Mouse (Mus musculus): ENCODE data around the gene Armh1.

Gene Armh1

DNA sequence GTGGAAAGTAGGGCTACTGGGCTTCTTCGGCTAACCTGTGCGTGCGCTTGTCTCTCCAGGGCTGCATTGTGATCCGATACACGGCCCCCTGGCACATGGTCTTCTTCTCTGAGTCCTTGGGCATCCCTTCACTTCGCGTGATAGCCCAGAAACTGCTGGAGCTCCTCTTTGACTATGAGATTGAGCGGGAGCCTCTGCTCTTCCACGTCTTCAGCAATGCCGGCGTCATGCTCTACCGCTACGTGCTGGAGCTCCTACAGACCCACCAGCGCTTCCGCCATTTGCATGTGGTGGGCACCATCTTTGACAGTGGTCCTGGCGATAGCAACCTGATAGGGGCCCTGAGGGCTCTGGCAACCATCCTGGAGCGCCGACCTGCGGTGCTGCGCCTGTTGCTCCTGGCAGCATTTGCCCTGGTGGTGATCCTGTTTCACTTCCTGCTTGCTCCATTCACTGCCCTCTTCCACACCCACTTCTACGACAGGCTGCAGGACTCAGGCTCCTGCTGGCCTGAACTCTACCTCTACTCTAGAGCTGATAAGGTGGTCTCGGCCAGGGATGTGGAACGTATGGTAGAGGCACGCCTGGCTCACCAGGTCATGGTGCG lies 16.0 kb upstream of the Armh1 start:
- WGBS: 87% methylated on average over 25 of the region's 25 CpGs

DNA sequence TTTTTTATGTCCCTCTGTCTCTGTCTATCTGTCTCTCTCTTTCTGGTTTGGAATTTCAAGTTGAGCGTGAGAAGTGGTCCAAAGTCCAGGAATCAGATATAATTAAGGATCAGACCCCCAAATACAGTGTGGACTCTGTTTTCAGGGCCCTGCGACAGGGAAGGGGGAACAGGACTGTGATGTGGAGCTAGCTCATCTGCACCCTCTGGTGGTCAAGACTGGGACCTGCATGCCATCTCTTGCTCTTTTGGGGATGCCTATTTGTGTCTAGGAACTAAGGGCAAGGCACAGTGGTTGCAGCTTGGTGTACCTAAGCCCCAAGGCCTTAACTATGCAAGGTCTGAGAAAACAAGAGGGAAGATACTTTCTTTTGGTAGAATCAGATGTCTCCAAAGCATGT lies 15.4 kb upstream of the Armh1 start:
- 8% methylated on average over 2 of the region's 2 CpGs for WGBS

DNA sequence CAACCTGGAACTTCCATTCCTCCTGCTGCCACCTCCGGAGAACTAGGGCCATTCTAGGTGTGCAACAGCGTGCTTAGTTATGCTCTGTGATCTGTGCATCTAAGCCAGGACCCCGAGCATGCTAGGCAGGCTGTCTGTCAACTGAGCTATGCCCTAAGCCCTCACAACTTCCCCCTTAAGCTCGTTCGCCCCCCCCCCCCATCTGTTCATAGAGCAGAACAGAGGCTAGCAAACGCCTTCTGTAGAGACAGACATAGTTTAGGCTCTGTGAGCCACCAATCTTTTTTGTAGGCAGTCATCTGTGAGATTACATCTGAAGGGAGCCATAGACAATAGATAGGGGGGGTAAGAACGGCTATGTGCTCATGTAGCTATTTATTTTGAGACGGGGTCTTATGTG lies 11.1 kb upstream of the Armh1 start:
- WGBS: 62% methylated on average over 8 of the region's 8 CpGs

DNA sequence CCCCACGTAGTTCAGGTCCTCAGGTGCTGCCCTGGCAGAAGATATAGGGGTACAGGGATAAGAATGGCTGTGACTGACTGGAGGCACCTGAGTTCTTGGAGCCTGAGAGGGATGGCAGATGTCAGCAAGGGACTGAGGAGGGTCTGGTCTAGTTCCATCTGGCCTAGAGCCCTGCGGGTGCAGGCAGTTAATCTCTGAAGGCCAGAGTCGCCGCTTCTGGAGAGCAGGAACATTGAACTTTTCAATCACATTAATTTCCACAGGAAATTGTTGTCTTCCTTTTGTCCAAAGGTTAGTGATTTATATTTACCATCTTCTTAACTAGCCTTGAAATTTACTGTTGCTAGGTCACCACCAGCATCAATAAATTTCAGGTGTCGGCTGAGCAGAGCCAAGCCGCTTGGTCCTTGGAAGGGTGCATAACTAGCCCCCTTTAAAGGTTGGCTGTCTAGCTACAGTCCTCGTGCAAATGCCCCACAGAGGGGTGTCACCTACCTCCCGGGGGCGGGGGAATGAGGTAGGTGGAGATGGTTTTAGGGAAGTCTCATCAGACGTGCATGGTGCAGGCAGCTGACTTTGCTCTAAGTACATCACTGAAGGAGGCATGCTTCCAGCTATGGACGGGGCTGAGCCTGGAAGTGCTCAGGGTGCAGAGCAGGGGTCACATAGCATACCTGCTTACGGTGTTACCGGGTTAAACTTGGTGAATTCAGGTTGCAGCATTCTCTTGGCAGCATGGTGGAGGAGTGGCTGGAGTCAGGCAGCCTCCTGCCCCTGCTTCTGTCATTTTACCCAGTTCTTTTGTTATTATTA lies 10.4 kb upstream of the Armh1 start:
- 82% methylated on average over 13 of the region's 13 CpGs for WGBS

DNA sequence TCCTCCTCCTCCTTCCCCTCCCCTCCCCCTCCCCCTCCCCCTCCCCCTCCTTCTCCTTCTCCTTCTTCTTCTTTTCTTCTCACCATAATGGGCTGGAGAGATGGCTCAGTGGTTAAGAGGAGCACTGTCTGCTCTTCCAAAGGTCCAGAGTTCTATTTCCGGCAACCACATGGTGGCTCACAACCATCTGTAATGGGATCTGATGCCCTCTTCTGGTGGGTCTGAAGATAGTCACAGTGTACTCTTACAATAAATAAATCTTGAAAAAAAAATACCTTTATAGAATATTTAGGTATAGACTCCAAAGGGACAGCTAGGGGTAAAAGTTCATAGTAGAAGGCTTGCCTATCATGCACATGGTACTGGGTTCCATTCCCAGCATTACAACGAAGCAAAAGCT lies 9.3 kb upstream of the Armh1 start:
- 90% methylated on average over 2 of the region's 2 CpGs for WGBS

DNA sequence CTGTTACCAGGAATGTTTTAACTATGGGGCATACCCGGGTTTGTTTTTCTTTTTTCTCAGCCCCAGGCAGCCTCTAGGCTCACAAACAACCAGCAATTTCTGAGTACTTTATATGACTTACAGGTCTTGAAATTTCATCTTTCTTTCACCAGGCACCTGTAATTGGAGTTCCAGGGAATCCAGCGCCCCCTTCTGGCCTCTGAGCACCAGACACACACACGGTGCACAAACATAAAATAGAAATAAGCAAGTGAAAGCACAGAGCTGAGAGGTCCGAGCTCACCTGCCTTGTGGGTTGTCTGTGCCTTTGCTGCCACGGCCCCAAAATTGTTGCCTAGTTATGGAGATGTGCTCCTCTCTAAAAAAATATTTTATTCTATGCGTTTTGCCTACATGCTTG lies 8.0 kb upstream of the Armh1 start:
- 76% methylated on average over 6 of the region's 6 CpGs for WGBS

DNA sequence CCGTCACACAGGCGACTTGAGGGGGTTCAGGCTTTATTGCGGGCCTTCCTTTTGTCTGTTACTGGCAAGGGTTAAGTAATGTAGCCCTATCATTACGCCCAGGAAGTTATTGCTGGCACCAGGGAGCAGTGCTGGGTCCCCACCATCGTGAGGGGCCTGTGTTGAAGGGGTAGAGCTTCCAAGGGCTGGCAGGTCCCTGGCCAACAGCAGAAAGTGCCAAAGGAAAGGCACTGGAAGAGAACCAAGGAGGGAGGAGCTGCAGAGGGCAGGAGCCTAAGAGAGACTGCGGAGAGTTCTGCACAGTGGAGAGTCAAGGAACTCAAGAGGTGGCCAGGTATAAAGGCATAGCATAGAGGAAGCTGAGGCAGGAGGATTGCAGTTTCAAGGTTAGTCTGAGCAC lies 2.7 kb upstream of the Armh1 start:
- 64% methylated on average over 6 of the region's 6 CpGs for WGBS

DNA sequence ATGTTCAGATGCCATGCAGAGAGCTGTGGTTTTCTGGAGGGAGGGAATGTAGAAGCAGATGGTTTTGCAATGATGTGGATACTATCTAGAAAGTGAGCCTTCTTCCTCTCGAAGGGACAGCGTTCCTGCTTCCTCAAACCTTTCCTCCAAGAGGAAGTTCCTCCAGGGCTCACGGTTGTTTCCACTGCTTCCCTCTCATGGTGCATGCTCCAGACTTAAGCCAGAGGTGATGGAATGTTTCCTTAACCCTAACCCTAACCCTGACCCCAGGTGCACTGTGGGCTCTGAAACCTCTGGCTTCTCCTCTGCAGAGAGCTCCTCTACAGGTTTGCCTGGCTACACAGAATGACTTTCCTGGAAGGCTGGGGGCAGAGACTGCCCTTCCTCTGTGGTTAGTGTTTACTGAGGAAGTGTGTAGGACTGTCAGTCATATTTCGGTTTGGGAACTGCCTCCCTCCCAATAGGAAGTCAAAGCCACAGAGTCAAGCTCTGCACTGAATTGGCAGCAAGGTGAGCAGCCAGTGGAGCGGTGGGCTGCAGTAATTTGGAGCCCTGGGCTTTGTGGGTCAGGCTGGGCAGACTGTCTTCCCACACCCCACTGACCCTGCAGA lies 2.2 kb upstream of the Armh1 start:
- WGBS: 66% methylated on average over 5 of the region's 5 CpGs

DNA sequence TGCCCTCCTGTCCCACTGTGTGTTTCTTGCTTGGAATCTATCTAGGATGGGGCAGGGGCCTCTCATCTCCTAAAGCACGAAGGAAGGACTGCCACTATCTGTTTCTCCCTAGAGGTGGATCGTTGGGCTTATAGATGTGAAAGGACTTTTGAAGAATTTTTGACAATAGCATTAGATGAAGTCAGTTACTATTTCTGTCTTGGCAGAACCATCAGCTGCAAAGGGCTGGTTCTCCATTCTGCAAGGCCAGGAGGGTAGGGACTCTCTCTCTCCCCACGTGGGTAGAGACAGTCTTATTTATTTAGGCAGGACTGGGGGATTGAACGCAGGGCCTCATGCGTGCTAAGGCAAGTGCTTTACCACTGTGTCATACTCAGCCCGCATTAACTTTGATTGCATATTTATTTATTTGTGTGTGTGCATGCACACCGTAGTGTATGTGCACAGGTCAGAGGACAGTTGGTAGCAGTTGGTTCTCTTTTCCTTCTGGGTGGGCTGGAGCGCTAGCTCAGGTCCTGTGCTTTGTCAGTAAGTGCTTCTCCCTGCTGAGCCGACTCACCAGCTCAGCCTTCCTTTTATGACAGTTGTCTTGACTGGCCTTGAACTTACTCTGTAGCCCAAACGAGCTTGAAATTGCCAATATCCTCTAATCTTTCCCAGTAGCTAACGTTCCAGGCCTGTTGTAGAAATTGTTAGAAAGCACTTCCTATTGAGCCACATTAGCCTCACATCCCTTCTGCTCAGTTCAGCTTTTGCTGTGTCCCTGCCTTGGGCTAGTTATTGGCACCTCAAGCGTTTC lies 1.5 kb upstream of the Armh1 start:
- WGBS: 79% methylated on average over 12 of the region's 12 CpGs

DNA sequence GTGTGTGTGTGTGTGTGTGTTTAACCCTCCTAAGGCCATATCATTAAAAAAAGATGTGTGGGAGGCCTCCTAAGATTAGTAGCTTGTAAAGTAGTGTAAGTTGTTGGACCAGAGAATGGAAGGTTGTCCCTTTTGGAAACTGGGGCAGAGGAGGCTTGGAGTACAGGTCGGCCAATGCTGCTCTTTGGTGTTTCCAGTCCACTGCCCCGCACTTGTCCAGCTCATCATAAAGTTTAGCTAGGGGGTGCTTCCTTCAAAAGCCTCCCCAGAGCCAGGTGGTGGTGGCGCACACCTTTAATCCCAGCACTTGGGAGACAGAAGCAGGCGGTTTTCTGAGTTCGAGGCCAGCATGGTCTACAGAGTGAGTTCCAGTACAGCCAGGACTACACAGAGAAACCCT lies 830 bp upstream of the Armh1 start:
- WGBS: 95% methylated on average over 5 of the region's 5 CpGs

DNA sequence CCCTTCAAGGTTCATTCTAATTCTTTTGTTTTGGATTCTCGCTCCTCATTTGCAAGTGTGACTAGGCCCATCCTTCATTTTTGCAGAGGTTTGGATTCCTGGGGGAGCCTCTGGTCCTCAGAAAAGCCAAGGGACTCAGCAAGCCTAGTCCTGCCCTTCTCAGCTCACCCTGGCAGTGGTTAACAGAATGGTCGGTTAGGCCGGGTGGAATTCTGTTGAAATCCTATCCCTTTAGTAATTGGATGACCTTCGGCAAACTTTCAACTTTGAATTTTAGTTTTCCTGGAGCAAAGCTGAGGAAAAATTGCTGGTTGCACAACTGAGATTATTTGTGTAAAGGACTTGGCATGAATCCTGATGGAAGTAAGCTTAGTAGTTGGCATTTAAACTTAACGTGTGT lies 426 bp upstream of the Armh1 start:
- 51% methylated on average over 5 of the region's 5 CpGs for WGBS

DNA sequence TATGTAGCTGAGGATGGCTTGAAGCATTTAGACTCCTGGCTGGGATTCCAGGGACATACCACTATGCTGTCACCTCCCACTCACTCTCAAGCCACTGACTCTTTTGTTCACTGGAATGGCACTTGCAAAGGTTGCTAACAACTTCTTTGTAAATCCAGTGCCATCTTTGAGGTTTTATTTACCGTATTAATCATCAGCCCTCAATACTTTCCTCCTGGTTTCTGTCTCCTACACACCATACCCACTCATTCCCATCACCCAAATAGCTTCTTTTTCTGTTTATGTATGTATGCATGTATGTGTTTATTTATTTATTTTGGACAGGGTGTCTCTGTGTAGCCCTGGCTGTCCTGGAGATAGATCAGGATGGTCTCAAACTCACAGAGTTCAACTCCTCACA lies 943 bp downstream of the Armh1 start:
- 77% methylated on average over 1 of the region's 1 CpGs for WGBS

DNA sequence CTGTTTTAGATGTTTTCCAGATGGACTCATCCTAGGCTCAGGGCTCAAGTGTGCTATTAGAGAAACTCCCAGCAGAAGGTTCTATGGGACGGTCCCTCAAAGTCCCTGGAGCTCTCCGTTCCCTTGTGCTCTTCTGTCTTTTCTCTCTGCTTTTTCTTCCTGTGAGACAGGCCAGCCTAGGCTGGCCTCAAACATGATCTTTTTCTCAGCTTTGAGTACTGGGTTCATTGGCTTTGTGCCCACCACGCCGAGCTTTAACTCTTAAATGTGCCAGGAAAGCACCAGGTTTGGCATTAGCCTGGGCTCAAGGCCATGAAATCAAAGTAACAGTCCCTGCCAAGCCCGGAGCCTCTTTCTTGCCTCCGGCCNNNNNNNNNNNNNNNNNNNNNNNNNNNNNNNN lies 11.1 kb downstream of the Armh1 start:
- 64% methylated on average over 6 of the region's 6 CpGs for WGBS

DNA sequence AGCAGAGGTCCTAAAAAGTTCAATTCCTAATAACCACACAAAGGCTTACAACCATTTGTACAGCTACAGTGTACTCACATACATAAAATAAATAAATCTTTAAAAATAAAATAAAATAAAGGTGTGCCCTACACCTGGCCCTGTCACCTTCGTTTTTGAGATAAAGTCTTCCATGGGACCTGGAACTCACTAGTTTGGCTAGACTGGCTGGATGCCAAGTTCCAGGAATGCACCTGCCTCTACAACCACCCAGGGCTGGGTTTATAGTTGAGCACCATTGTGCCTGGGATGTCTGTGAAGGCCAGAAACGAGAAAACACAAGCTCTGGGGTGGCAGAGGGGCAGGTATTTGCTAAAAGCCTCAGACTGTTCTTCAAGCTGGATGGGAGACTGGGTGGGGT lies 12.8 kb downstream of the Armh1 start:
- WGBS: 56% methylated on average over 2 of the region's 2 CpGs

DNA sequence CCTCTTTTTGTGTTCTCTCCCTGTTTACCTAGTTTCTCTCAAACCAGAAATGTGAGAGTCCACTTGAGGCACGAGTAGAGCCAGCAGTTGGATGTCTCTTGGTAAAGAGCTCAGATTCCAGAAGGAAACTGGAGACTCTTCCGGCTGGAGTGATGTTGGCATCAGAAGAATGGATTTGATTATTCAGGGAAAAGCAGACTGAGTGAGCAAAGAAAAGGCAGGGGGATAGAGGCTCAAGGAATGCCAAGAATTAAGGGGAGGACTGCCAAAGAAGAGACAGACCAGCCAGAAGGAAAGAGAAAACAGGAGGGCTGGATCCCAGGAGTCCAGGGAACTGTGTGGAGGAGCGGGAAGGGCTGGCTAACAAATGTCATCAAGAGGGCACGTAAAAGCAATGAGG lies 16.1 kb downstream of the Armh1 start:
- WGBS: 36% methylated on average over 4 of the region's 4 CpGs

DNA sequence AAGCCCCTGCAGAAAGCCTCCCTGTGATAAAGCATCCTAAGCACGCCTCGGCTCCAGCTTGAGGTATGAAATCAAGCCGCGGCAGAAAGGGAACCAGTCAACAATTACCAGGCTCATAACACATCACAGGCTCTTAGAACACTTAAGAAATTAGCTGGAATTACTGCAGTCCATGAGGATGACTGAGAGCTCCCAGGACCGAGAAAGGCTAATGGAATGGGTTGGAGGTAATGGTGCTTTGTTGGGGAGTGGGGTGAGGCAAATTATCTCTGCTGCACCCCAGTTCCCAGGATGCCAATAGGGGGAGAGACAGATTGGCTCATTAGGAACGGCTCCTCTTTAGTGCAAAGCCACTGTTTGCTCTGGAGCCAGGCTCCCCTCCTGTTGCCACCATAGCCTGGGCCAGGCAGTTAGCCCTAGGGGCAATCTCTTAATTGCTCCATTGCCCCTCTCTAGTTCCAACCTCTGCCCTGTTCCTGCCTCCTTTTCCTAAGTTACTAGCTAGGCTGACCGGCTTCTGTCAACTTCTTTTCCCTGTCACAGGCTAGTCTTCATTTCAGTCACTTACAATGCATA lies 17.7 kb downstream of the Armh1 start:
- WGBS: 78% methylated on average over 7 of the region's 7 CpGs

DNA sequence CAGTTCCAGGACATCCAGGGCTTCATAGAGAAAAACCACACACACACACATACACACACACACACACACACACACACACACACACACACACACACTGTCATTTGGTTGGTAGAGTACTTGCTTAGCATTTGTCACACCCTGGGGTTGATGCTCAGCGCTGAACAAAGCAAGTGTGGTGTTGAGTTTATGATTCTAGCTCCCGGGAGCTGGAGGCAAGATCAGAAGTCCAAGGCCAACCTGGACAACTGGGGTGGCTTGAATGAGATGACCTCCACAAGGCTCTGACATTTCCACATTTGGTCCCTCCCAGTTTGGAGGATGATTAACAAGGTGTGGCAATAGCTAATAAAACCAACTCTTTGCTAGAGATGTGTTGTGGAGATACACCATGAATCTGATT lies 20.7 kb downstream of the Armh1 start:
- 92% methylated on average over 2 of the region's 2 CpGs for WGBS

DNA sequence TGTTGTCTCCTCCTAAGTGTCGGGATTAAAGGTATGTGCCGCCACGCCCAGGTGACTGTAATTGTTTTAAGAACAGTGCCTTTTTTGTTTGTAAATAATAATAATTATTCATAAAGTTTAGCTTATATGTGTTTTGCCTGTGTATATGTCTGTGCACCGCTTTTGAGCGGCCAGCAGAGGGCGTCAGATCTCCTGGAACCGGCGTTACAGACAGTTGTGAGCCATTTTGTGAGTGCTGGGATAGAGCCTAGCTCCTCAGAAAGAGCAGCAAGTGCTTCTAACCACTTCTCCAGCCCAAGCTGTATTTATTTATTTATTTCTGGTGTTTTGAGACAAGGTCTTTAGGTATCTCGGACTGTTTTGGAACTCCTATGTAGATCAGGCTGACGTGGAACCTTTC lies 21.6 kb downstream of the Armh1 start:
- 59% methylated on average over 10 of the region's 10 CpGs for WGBS

DNA sequence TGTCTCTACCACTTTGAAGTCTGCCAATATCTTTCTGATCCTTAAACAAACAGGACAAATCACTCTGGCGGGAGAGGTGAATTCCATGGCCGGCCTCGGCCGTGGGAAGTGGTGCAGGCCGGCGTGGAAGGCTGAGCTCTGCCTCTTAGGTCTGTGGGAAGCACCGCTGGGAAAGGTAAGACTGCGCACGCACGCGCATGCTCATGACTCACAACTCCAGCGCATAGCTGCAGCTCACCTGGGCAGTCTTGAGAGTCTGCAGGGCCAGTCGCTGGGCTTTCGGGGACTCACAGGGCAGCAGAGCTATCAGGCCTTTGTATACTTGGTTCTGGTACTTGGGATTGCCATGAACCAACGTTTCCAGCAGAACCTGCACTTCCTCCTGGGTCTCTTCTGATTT lies 22.3 kb downstream of the Armh1 start:
- WGBS: 84% methylated on average over 15 of the region's 15 CpGs

DNA sequence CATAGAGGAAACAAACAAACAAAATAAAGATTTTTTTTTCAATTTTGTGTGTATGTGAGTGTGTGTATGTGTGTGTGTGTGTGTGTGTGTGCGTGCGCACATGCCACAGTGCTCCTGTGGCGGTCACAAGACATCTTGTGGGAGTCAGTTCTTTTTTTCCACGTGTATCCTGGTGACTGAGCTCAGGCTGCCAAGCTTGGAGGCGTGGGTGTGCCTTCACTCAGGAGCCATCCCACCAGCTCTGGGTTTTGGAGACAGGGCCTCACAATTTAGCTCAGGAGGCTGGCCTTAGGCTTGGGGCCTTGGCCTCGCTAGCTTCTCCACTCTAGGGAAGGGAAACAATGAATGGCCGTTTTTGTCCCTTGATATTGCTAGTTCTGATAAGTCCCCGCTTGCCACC lies 27.8 kb downstream of the Armh1 start:
- 63% methylated on average over 8 of the region's 8 CpGs for WGBS

DNA sequence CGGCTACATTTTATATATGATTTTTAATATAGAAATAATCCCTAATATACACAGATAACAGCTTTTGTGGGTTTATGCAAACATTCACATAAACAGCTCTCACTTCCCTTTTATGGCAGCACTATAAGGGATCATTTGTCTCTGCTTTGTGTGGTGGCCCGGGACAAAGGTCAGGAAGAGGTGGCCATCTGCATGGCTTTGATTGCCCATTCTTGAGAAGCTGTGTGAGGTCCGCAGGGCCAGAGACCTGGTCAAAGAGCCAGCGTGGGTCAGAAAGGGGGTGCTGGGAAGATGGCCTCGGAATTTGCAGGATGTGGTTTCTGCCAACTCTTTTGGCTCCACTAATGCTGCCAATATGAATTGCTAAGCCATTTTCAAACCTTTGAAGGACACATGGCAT lies 28.9 kb downstream of the Armh1 start:
- WGBS: 70% methylated on average over 5 of the region's 5 CpGs

DNA sequence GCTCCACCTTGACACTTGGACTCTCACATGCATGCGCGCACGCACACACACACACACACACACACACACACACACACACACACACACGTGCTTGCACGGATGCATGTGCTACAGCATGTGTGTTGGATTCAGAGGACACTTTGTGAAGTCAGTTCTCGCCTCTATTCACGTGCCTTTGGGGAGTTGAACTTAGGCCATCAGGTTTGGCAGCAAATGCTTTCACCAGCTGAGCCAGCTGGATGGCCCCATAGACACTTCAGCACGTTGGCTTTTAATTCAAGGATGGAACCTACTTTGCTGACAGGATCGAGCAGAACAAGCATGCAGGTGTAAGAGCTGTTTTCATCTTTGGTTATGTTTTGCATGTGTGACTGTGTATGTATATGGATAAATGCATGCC lies 30.1 kb downstream of the Armh1 start:
- 75% methylated on average over 9 of the region's 9 CpGs for WGBS
